Mouse (Mus musculus): ENCODE measurements around the gene Actl6b.

DNA sequence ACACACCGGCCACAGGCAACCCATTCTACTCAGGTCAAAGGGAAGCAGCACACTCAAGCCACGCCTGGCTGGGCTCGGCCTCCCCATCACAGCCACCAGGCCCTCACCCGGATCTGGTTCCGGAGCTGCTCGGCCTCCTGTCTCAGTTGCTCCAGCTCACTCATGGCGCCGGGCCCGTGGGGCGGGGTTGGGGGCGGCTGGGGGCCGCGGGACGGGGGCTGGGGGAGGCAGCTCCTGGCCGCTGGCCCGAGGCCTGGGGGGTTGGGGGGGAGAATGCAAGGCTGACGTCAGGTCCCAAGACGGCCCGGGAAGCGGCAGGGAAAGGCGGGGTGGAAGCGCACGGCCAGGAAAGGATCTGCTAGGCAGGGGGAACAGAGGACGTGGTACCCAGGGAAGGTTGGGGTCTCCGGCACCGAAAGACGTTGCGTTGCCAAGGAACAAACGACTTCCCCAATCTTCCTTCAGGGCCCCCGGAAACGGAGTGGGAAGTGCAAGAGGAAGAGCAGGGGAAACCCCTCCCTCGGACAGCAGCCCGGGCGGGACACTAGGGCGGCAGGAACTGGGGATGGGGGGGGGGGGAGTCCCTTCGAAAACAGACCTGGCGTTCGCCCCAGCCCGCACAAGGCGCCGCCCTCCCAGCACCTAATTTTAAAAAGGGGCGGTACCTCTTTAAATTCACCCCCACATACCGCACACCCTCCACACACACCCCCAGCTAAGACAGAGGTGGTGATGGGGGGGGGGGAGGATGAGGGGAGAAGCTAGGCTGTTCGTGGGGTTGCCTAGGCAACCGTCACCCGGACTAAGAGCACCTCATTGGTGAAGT is 22.5 kb upstream of the Actl6b start:
- TF ChIP-seq POLR2A (IDR thresholded peaks at IDR 0.05; ENCODE audit: borderline replicate concordance, control insufficient read depth, low read depth, low read length) (no peak), CTCF (IDR thresholded peaks at IDR 0.05; ENCODE audit: control insufficient read depth, insufficient read depth, low read length) (no peak)
